ENCODE assay signal across 16 mouse cellular contexts in genomic region chr8:94682732-94683524, GRCm38 (mm10). TPM values are rescaled to one million over a fixed set of nuclear protein-coding genes. Genes with fewer than 3 reads are reported as not detected.
DNase-seq lines count a peak whose midpoint lies in the region; ATAC-seq lines count a peak whose summit lies in the region.
"Had no signal": no experiment of that assay in that cellular context is flagged by ENCODE, and none has a peak within 500 bp of the region (broad histone marks: within the 10 kb centered on the region; RNA-seq: fewer than 3 reads in every experiment).

No protein-coding gene starts in this region.

- H3K4me3 ChIP-seq in intestine, embryonic 15.5 days (replicated peaks) = no peak overlapping the region
- H3K4me3 ChIP-seq: embryonic facial prominence, embryonic 15.5 days; hindbrain, embryonic 12.5 days; midbrain, embryonic 13.5 days had no signal

- no peaks in the 10 kb centered on the region for H3K36me3 ChIP-seq in intestine, embryonic 15.5 days
- H3K36me3 ChIP-seq: embryonic facial prominence, embryonic 15.5 days; hindbrain, embryonic 12.5 days; midbrain, embryonic 13.5 days had no signal

- no peaks in the 10 kb centered on the region for H3K27me3 ChIP-seq in intestine, embryonic 15.5 days (replicated peaks)
- H3K27me3 ChIP-seq: embryonic facial prominence, embryonic 15.5 days; hindbrain, embryonic 12.5 days; midbrain, embryonic 13.5 days had no signal

- 60% methylated on average over 16 of the region's 16 CpGs for WGBS in intestine, embryonic 15.5 days

- no peaks in the 10 kb centered on the region for H3K9me3 ChIP-seq in intestine, embryonic 15.5 days
- H3K9me3 ChIP-seq: embryonic facial prominence, embryonic 15.5 days; hindbrain, embryonic 12.5 days; midbrain, embryonic 13.5 days had no signal

- H3K9ac ChIP-seq in intestine, embryonic 15.5 days = no peak overlapping the region
- H3K9ac ChIP-seq: embryonic facial prominence, embryonic 15.5 days; hindbrain, embryonic 12.5 days; midbrain, embryonic 13.5 days had no signal

- peak overlapping the region; percentile 88 for H3K27ac ChIP-seq in intestine, embryonic 15.5 days
- H3K27ac ChIP-seq: embryonic facial prominence, embryonic 15.5 days; hindbrain, embryonic 12.5 days; midbrain, embryonic 13.5 days had no signal

- H3K4me1 ChIP-seq in intestine, embryonic 15.5 days (replicated peaks) = peaks cover 23% of the 10 kb centered on the region
- H3K4me1 ChIP-seq: embryonic facial prominence, embryonic 15.5 days; hindbrain, embryonic 12.5 days had no signal

- peak; percentile 93 for DNase-seq in heart, adult 11 months
- no peak for DNase-seq in heart, postnatal 4 days
- DNase-seq in kidney, postnatal 14 days = peak; percentile 41
- peak; percentile 51 to 74 for DNase-seq in lung, postnatal 4 days
- DNase-seq in retina, postnatal 1 day = no peak
- DNase-seq in spleen, adult 18-20 months = no peak
- no peak for DNase-seq in layer of hippocampus, adult 11-12 months (ENCODE audit: low spot score)
- DNase-seq: adrenal gland, postnatal 10 days; cerebellum, postnatal 36 days; gastrocnemius, postnatal 25 days had no signal

- ATAC-seq in intestine, embryonic 15.5 days = peak; percentile 84
- ATAC-seq: forebrain, embryonic 16.5 days; midbrain, embryonic 13.5 days had no signal

- H3K4me2 ChIP-seq in intestine, embryonic 15.5 days (replicated peaks) = peak overlapping the region; percentile 32
- H3K4me2 ChIP-seq: embryonic facial prominence, embryonic 15.5 days; hindbrain, embryonic 12.5 days; midbrain, embryonic 13.5 days had no signal

RNA-seq across cellular contexts. Expression of gene Pllp, which starts 13.2 kb away (rescaled TPM):
- total RNA-seq in heart, postnatal 4 days (2021) = under 1 TPM; 0.29 to 0.56 TPM
- 42.1 and 47.0 TPM in 2 replicates for polyA plus RNA-seq in intestine, embryonic 15.5 days (2015; fragmentation: Nextera tagmentation; extraction: Ambion mirVana)
- polyA plus RNA-seq: heart, embryonic 14.5 days had no signal

RNA-seq across cellular contexts. Expression of gene Arl2bp, which starts 16.5 kb away (rescaled TPM):
- total RNA-seq in heart, postnatal 4 days (2021) = 100 to 1,000 TPM; 122 to 127 TPM
- polyA plus RNA-seq in intestine, embryonic 15.5 days (2015; fragmentation: Nextera tagmentation; extraction: Ambion mirVana) = 118 and 123 TPM in 2 replicates

Comparison
In these comparisons a context has a peak if more than half of its experiments do, and no peak if none do; other contexts are left out.
1. DNase-seq: peak in heart, adult 11 months (single experiment), kidney, postnatal 14 days (single experiment) and lung, postnatal 4 days (2 of 2); none in heart, postnatal 4 days (single experiment), retina, postnatal 1 day (single experiment), spleen, adult 18-20 months (0 of 2) and layer of hippocampus, adult 11-12 months (single experiment).